Mouse (Mus musculus) limb, embryonic 15.5 days (tissue): ENCODE data around the gene Apba3. TPM values are rescaled to one million over a fixed set of nuclear protein-coding genes. Genes with fewer than 3 reads are reported as not detected.

Experiments
- ATAC-seq: fragments of 200-750 bp; cut with Nextera tagmentation; 2 replicates; pipeline ENCODE4 v1.8.0; 2017; ENCODE audit warnings: low read depth, moderate TSS enrichment; ENCODE audit not compliant: insufficient number of reproducible peaks, low FRiP score, low TSS enrichment
- H3K27ac ChIP-seq: fragments of 300-500 bp; sonication (generic); 2 replicates; pipeline ENCODE4 v1.5.1; 2015; ENCODE audit warnings: moderate library complexity, mild to moderate bottlenecking, inconsistent platforms
- H3K27me3 ChIP-seq: fragments of 300-500 bp; sonication (generic); 2 replicates; pipeline ENCODE4 v1.6.1; 2015; ENCODE audit warnings: inconsistent platforms
- H3K36me3 ChIP-seq: fragments of 300-500 bp; sonication (generic); 2 replicates; pipeline ENCODE4 v1.6.1; 2015; ENCODE audit warnings: inconsistent platforms
- H3K4me1 ChIP-seq: fragments of 300-500 bp; sonication (generic); 2 replicates; pipeline ENCODE4 v1.6.1; 2015; ENCODE audit warnings: inconsistent platforms
- H3K4me2 ChIP-seq: fragments of 300-500 bp; sonication (generic); 2 replicates; pipeline ENCODE4 v1.6.1; 2015; ENCODE audit warnings: mild to moderate bottlenecking, inconsistent platforms
- H3K4me3 ChIP-seq: fragments of 300-500 bp; sonication (generic); 2 replicates; pipeline ENCODE4 v1.5.1; 2015; ENCODE audit warnings: mild to moderate bottlenecking, inconsistent platforms
- H3K9ac ChIP-seq: fragments of 300-500 bp; sonication (generic); 2 replicates; pipeline ENCODE4 v1.6.1; 2015; ENCODE audit warnings: inconsistent platforms
- H3K9me3 ChIP-seq: fragments of 300-500 bp; sonication (generic); 2 replicates; pipeline ENCODE4 v1.6.1; 2016; ENCODE audit warnings: inconsistent platforms
- WGBS: fragments of 180-500 bp; shearing (Covaris S2); methylation state at CpG from one replicate; pipeline ENCODE4 v1.1.7; 2015; 5-methylcytosine and 5-hydroxymethylcytosine counted together
- polyA plus RNA-seq: library from polyadenylated mRNA; unstranded; fragments of >200 nt; fragmentation: Nextera tagmentation; extraction: Ambion mirVana; gene quantifications from 2 replicates; pipeline ENCODE4 v1.2.1, GENCODE M21; 2015

The Apba3 gene
- polyA plus RNA-seq, 1 experiment from 2014 or later, result 77.1 TPM

DNA sequence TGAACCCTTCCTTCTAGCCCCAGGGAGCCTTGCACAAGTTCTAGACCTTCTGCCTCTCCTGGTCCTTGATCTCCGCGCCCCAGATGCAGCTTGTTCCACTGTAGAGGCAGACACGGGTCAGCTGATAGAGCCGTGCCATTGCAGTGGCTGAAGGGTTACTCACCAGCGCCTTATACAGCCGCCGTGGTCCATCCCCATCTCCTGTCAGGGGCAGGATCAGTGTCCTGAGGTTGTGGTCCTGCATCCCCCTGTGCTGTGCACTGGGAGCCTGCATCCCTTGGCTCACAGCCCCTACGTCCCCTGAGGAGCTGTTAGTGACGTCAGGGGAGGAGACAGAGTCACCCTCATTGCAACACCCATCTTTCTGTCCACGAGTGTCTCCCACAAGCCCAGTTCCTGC lies 36.5 kb downstream of the Apba3 start:
- H3K27me3 ChIP-seq, result no peaks in the 10 kb centered on the region
- peak overlapping the region; percentile 18; the same call in 1 of the 2 replicates for H3K27ac ChIP-seq
- H3K9ac ChIP-seq, result no peak overlapping the region
- H3K4me2 ChIP-seq, result no peak overlapping the region
- H3K36me3 ChIP-seq, result peaks cover 28% of the 10 kb centered on the region
- 74% methylated on average over 10 of the region's 10 CpGs for WGBS
- no peak overlapping the region for H3K4me3 ChIP-seq
- H3K4me1 ChIP-seq, result peaks cover 30% of the 10 kb centered on the region
- H3K9me3 ChIP-seq, result 0 out of 2 replicates have a peak, but pooled peaks cover 3% of the 10 kb centered on the region
- no peak for ATAC-seq

DNA sequence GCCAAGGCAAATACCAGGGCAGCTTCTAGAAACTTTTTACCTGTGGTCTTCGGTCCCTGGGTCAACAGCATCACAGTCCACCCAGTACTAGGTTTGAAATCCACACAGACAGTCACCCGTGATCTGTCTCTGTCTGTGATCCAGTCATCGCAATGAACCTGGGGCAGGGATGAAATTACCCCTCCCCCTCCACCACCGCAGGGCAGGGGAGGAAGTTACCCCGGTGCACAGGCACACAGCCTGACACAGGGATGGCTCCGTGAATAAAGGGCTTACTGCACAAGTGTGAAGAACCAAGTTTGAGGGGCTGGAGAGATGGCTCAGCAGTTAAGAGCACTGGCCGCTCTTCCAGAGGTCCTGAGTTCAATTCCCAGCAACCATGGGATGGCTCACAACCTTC lies 37.0 kb downstream of the Apba3 start:
- Histone ChIP-seq H3K36me3 (peaks cover 32% of the 10 kb centered on the region), H3K9ac (no peak overlapping the region), H3K4me3 (no peak overlapping the region), H3K27ac (no peak overlapping the region), H3K9me3 (0 out of 2 replicates have a peak, but pooled peaks cover 3% of the 10 kb centered on the region), H3K4me2 (no peak overlapping the region), H3K4me1 (peaks cover 28% of the 10 kb centered on the region), H3K27me3 (no peaks in the 10 kb centered on the region)
- 73% methylated on average over 7 of the region's 7 CpGs for WGBS
- ATAC-seq, result no peak

DNA sequence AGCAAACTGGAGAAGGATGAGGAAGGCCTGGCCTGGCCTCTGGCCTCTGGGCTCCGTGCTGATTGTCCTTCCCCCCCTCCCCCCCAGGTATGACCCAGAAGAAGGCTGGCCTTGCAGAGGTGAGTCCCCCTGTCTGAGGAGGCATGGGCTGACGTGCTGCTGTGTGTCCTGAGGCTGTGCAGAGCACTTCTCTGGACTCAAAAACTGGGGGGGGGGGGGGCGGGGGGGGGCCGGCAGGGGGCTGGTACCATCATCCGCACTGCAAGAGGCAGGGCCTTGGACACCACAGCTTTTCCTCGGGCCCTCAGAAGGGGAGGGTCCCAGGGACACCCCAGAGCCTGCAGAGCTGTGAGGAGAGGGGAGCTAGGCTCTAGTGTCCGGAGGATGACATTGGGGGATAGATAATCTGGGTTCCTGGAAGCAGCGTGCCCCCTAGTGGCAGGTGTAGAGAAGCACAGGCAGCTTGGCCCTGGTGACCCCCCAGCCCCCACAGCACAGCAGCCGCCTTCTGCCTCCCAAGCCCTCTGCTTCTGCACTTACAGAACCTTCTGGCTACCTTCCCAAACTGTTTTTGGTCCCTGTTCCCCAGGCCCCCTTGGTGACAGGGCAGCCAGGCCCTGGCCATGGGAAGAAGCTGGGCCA lies 38.0 kb downstream of the Apba3 start:
- H3K4me3 ChIP-seq, result no peak overlapping the region
- WGBS, result 32% methylated on average over 5 of the region's 9 CpGs
- H3K4me1 ChIP-seq, result peaks cover 23% of the 10 kb centered on the region
- H3K9ac ChIP-seq, result no peak overlapping the region
- 0 out of 2 replicates have a peak, but pooled peaks cover 3% of the 10 kb centered on the region for H3K9me3 ChIP-seq
- peaks cover 42% of the 10 kb centered on the region for H3K36me3 ChIP-seq
- no peak overlapping the region for H3K27ac ChIP-seq
- no peak overlapping the region for H3K4me2 ChIP-seq
- ATAC-seq, result no peak
- no peaks in the 10 kb centered on the region for H3K27me3 ChIP-seq

DNA sequence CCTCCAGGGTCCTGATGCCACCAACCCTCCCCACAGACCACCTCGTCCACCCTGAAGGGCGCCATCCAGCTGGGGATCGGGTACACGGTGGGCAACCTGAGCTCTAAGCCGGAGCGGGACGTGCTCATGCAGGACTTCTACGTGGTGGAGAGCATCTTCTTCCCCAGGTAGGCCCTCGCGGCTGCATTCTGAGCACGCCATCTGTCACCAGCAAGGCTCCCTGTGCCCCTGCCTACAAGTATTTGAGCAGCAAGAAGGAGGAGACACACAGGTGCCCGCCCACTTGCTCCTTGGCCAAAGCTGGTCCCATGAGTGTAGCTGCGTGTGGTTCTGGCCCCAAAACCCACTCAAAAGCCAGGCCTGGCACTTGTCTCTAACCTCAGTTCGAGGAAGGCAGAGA lies 38.9 kb downstream of the Apba3 start:
- no peak overlapping the region for H3K4me2 ChIP-seq
- 92% methylated on average over 14 of the region's 14 CpGs for WGBS

DNA sequence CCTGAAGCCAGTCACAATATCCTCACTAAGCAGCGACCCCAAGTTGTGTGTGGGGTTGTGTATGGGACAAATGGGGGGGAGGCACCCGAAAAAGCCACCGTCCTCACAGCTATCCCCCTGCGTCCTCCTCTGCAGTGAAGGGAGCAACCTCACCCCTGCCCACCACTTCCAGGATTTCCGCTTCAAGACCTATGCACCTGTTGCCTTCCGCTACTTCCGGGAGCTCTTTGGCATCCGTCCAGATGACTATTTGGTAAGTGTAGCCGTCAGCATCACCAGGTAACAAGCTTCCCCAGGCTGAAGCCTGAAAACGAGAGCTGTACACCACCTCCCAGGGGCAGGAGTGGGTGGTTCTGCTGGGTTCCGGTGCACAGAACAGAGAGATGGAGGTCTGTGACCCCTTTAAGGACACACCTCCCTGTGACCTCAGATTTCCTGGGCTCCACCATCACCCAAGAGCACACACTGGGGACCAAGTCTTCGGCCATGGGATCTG lies 39.5 kb downstream of the Apba3 start:
- 0 out of 2 replicates have a peak, but pooled peaks cover 3% of the 10 kb centered on the region for H3K9me3 ChIP-seq
- no peak overlapping the region for H3K27ac ChIP-seq
- H3K4me1 ChIP-seq, result peaks cover 23% of the 10 kb centered on the region
- H3K36me3 ChIP-seq, result peaks cover 57% of the 10 kb centered on the region
- no peak overlapping the region for H3K4me3 ChIP-seq
- H3K27me3 ChIP-seq, result no peaks in the 10 kb centered on the region
- WGBS, result 95% methylated on average over 12 of the region's 12 CpGs
- H3K9ac ChIP-seq, result no peak overlapping the region
- ATAC-seq, result no peak
- no peak overlapping the region for H3K4me2 ChIP-seq

More for the DNA sequence above, 38.9 kb downstream of the Apba3 start:
- Histone ChIP-seq H3K36me3 (peaks cover 51% of the 10 kb centered on the region), H3K27ac (no peak overlapping the region), H3K27me3 (no peaks in the 10 kb centered on the region), H3K9ac (no peak overlapping the region), H3K4me1 (peaks cover 23% of the 10 kb centered on the region), H3K4me3 (no peak overlapping the region), H3K9me3 (0 out of 2 replicates have a peak, but pooled peaks cover 3% of the 10 kb centered on the region)
- ATAC-seq, result no peak

DNA sequence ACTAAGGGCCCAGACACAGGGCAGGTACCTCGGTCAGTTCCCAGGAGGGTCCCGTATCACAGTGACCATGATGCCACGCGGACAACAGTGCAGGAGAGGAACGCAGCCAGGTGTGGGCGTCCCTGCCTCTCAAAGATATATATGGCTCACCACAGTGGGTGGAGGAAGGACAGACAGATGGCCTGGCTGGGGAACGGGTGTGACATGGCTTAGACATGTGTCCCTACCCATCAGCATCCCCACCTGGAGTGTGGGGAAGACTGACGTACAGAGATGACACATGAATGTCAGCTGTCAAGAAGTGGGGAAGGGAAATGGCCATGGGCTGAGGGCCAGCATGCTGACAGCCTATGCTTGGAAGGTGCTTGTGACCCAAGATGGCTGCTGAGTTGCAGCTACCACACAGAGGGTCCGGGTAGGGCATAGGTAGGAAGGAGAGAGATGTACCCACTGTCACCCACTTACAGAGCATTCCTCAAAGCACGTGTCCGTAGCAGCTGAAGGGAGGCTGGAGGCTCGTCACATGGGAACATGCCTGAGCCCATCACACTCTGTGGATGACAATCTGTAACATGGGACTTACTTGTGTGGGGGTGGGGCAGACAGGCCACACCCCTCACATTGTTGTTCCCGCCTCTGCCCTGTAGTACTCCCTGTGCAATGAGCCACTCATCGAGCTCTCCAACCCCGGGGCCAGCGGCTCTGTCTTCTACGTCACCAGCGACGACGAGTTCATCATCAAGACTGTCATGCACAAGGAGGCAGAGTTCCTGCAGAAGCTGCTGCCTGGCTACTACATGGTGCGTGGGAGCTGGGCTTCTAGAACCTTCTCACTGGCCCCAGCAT lies 40.3 kb downstream of the Apba3 start:
- WGBS, result 93% methylated on average over 21 of the region's 21 CpGs
- Histone ChIP-seq H3K4me1 (peaks cover 21% of the 10 kb centered on the region), H3K27me3 (no peaks in the 10 kb centered on the region), H3K4me2 (no peak overlapping the region), H3K9ac (no peak overlapping the region), H3K4me3 (no peak overlapping the region), H3K27ac (no peak overlapping the region), H3K36me3 (peaks cover 65% of the 10 kb centered on the region), H3K9me3 (0 out of 2 replicates have a peak, but pooled peaks cover 3% of the 10 kb centered on the region)
- ATAC-seq, result no peak

DNA sequence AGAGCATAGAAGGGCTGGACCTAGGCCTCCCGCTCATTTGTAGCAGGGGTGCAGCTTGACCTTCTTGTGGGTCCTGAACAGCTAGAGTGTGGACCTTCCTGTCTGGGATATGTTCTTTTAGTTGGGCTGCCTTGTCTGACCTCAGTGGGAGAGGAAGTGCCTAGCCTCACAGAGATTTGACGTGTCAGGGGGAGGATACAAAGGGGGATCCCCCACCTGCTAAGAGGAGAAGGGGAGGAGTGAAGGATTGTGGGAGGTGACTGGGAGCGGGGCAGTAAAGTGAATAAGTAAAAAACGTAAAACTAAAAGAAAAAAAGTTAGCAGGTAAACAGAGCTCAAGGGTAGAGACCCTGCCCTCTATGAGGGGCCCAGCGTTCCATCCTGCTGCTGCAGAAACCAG lies 42.8 kb downstream of the Apba3 start:
- ATAC-seq, result no peak
- 91% methylated on average over 5 of the region's 5 CpGs for WGBS
- Histone ChIP-seq H3K36me3 (peaks cover 90% of the 10 kb centered on the region), H3K4me2 (no peak overlapping the region), H3K4me1 (0 out of 2 replicates have a peak, but pooled peaks cover 2% of the 10 kb centered on the region), H3K27me3 (no peaks in the 10 kb centered on the region), H3K9ac (no peak overlapping the region), H3K9me3 (0 out of 2 replicates have a peak, but pooled peaks cover 3% of the 10 kb centered on the region), H3K4me3 (no peak overlapping the region), H3K27ac (no peak overlapping the region)

DNA sequence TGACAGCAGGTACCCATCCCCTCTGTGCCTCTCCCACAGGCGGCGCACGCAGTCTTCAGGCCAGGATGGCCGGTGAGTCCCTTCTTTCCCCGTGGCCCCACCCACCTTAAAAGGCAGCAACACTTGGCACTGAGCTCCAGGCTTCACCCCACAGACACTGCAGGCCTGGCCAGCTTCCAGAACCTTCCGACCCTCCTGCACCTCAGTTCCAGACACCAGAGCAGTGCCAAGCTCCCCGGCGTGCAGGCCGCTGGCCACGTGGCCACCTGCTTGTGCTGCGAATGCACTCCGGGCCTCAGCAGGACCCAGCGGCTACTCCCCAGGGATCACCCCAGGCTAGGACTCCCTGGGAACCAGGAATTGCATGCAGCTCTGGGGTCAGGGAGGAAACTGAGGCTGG lies 46.8 kb downstream of the Apba3 start:
- WGBS, result 91% methylated on average over 13 of the region's 13 CpGs
- no peak overlapping the region for H3K4me3 ChIP-seq

DNA sequence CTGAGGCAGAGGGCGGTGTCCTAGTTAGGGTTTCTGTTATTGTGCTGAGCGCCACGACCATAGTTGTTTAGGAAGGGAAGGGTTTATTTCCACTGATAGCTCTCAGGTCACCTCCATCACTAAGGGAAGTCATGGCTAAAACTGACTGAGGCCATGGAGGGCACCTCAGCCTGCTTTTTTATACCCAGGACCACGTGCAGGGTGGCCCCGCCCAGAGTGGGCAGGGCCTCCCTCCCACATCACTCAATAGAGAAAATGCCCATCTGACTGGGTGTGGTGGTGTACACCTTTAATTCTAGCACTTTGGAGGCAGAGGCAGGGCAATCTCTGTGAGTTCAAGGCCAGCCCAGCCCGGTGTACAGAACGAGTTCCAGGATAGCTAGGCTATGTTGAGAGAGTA lies 47.4 kb downstream of the Apba3 start:
- H3K27ac ChIP-seq, result no peak overlapping the region
- no peak for ATAC-seq
- 83% methylated on average over 7 of the region's 7 CpGs for WGBS
- H3K4me1 ChIP-seq, result peaks cover 28% of the 10 kb centered on the region
- no peaks in the 10 kb centered on the region for H3K27me3 ChIP-seq
- H3K9ac ChIP-seq, result no peak overlapping the region
- no peak overlapping the region for H3K4me2 ChIP-seq
- H3K4me3 ChIP-seq, result no peak overlapping the region
- H3K9me3 ChIP-seq, result no peaks in the 10 kb centered on the region
- H3K36me3 ChIP-seq, result peaks cover 90% of the 10 kb centered on the region

More for the DNA sequence above, 46.8 kb downstream of the Apba3 start:
- Histone ChIP-seq H3K27ac (no peak overlapping the region), H3K9ac (no peak overlapping the region), H3K4me2 (no peak overlapping the region), H3K27me3 (no peaks in the 10 kb centered on the region), H3K4me1 (peaks cover 22% of the 10 kb centered on the region), H3K36me3 (peaks cover 95% of the 10 kb centered on the region), H3K9me3 (no peaks in the 10 kb centered on the region)
- ATAC-seq, result no peak

DNA sequence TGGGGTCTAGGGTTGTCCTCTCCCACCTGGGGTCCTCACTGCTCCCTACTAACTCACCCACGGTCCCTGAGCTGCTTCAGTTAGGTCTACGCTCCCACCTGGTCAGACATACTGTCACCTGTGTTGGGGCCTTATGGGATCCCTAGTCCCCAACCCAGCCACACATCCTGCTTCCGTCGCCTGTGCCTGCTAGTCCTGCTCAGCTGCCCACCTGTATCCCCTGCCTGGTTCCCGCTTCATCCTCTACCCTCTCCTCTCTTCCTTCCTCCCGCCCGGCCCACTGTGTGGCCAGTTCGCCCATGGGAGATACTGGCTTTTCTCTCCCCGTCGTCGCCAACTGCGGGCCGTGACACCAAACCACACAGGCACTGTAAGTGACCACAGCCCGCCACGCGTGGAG lies 48.8 kb downstream of the Apba3 start:
- WGBS, result 93% methylated on average over 16 of the region's 16 CpGs
- Histone ChIP-seq H3K9ac (no peak overlapping the region), H3K36me3 (peaks cover 77% of the 10 kb centered on the region), H3K9me3 (no peaks in the 10 kb centered on the region), H3K4me3 (no peak overlapping the region), H3K27me3 (no peaks in the 10 kb centered on the region), H3K4me1 (peaks cover 37% of the 10 kb centered on the region), H3K27ac (no peak overlapping the region), H3K4me2 (no peak overlapping the region)
- no peak for ATAC-seq

DNA sequence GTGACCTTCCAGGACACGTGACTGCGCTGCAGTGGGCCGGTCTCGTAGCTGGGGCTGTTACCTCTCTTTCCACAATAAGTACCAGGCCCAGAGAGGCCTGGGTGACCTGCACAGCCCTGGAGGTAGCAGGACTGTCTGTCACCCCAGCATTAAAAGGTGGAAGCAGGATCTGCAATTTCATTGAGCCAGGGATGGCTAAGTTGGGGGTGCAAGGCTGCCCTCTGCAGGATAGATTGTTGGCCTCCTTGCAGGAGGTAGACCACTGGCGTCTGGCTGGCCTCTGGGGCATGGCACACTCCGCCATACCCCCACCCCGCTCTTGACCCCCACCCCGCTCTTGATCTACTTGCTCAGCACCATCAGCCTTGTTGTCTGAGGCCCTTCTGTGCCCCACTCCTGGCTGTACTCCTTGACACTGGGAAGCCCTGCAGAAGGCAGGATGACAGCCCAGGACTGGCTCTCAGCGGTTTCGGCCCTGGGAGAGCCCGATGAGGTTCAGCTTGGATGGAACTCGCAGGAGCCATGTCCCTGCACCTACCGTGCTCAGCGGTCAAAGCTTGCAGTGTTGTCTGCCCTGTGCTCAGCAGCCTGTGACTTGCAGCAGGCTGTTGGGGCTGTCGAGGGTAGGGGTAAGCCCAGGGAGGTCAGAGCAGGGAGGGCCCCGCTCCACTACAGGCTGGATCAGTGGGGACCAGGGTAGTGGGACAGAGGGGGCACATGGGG lies 49.7 kb downstream of the Apba3 start:
- no peak for ATAC-seq
- H3K27me3 ChIP-seq, result no peaks in the 10 kb centered on the region
- H3K4me2 ChIP-seq, result peak overlapping the region; percentile 44
- WGBS, result 54% methylated on average over 16 of the region's 16 CpGs
- peak overlapping the region; percentile 47; the same call in 1 of the 2 replicates for H3K27ac ChIP-seq
- peaks cover 37% of the 10 kb centered on the region for H3K4me1 ChIP-seq
- peak overlapping the region; percentile 28; the same call in 1 of the 2 replicates for H3K9ac ChIP-seq
- H3K4me3 ChIP-seq, result peak overlapping the region; percentile 28
- H3K9me3 ChIP-seq, result no peaks in the 10 kb centered on the region
- peaks cover 68% of the 10 kb centered on the region for H3K36me3 ChIP-seq
